Mouse (Mus musculus) ES-E14 (cell line): Measurements from ENCODE around the gene Hand2.

Experiments
- MAFK ChIP-seq: IDR thresholded peaks from 2 replicates; pipeline ENCODE4 v1.6.1; 2014; ENCODE audit warnings: mild to moderate bottlenecking, low read depth, low read length, inconsistent platforms; ENCODE audit not compliant: insufficient read depth
- ZC3H11A ChIP-seq: IDR thresholded peaks from 2 replicates; pipeline ENCODE4 v1.6.1; 2012; ENCODE audit warnings: low read depth, mild to moderate bottlenecking, inconsistent platforms, low read length, borderline replicate concordance

DNA sequence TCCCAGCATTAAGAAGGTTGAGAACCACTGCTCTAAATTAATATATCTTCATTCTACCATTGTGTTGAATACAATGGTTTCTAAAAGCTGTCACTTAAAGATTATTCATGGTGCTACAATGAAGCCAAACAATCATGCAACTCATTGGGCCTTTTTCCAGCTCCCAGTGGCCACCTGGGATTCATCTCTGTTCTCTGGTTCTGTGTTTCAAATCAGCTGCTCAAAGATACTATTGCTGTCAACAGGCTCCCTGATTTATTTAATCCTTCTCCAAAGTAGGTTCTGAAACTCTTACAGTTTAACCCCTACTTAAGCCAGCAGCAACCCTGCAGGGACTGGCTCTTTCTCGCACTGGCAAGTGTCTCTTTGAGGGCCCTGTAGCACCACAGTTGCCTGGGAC, 17.3 kb upstream of the Hand2 start:
- TF ChIP-seq ZC3H11A (no peak), MAFK (no peak)
